Comparison of ENCODE assay signal across 11 mouse cellular contexts in the genomic region with DNA sequence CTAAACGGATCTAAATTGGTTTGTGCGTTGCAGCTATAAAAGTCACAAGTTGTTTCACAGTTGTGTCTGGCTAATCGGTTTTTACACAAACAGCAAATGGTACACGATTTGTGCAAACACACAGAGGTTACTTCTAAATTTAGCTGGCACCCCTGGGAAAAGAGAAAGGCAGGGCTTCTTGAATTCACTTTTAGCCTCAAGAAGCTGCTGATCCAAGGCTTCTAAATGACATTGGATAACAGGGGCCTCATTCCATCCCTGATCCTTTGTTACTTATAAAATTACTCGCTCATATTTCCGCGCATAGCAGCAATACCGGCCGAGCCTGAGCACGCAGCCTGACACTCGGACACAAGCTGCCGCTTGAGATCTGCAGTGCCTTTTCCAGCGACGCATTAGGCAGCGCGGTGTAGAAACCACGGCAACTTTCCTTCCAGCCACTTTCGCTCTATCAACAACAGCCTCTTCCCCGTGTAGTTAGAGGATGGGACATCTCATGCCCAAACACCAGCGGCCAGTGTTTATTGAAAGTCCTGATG. TPM values are rescaled to one million over a fixed set of nuclear protein-coding genes. Genes with fewer than 3 reads are reported as not detected.
DNase-seq lines count a peak whose midpoint lies in the region; ATAC-seq and TF ChIP-seq lines count a peak whose summit lies in the region.
"Had no signal": no experiment of that assay in that cellular context is flagged by ENCODE, and none has a peak within 500 bp of the region (broad histone marks: within the 10 kb centered on the region; RNA-seq: fewer than 3 reads in every experiment).

No protein-coding gene starts in this region.

- no peaks in the 10 kb centered on the region for H3K9me3 ChIP-seq in hindbrain, postnatal 0 days (ENCODE audit: low read length)
- H3K9me3 ChIP-seq in midbrain, embryonic 14.5 days (ENCODE audit: control insufficient read depth, low read length) = no peaks in the 10 kb centered on the region

- H3K27me3 ChIP-seq in cerebellum, adult 2 months (ENCODE audit: control insufficient read depth, insufficient read depth, low read length) = peaks cover 33% of the 10 kb centered on the region; the same call in 1 of the 2 replicates
- peaks cover 72% of the 10 kb centered on the region for H3K27me3 ChIP-seq in hindbrain, postnatal 0 days (ENCODE audit: insufficient read depth, low read length)
- H3K27me3 ChIP-seq in midbrain, embryonic 14.5 days (ENCODE audit: control insufficient read depth, insufficient read depth, low read length) = peaks cover 82% of the 10 kb centered on the region

- no peak for ATAC-seq in hindbrain, postnatal 0 days
- ATAC-seq in midbrain, embryonic 14.5 days (ENCODE audit: low FRiP score, low TSS enrichment) = no peak

- DNase-seq in cerebellum, adult 2 months = peak; percentile 19 to 48
- no peak for DNase-seq in cerebellum, adult 9-11 months
- peak; percentile 22 to 33 for DNase-seq in lung, postnatal 4 days
- no peak for DNase-seq in lung, postnatal 10 days
- no peak for DNase-seq in hindbrain, postnatal 0 days (ENCODE audit: low spot score)
- DNase-seq in yolk sac, embryonic 10.5 days (ENCODE audit: low spot score) = peak; percentile 37
- no peak for DNase-seq in layer of hippocampus, adult 11-12 months (ENCODE audit: low spot score)
- no peak for DNase-seq in midbrain, embryonic 14.5 days
- DNase-seq: gastrocnemius, postnatal 25 days had no signal

- no peaks in the 10 kb centered on the region for H3K36me3 ChIP-seq in hindbrain, postnatal 0 days (ENCODE audit: insufficient read depth, low read length)
- no peaks in the 10 kb centered on the region for H3K36me3 ChIP-seq in midbrain, embryonic 14.5 days (ENCODE audit: control insufficient read depth, insufficient read depth, low read length)

- no peaks in the 10 kb centered on the region for H3K4me1 ChIP-seq in cerebellum, adult 2 months (ENCODE audit: control insufficient read depth, insufficient read depth, low read length)
- H3K4me1 ChIP-seq in hindbrain, postnatal 0 days (ENCODE audit: insufficient read depth, low read length) = no peaks in the 10 kb centered on the region
- peaks cover 8% of the 10 kb centered on the region; the same call in 1 of the 2 replicates for H3K4me1 ChIP-seq in midbrain, embryonic 14.5 days (ENCODE audit: control insufficient read depth, insufficient read depth, low read length)

- no peak overlapping the region for H3K27ac ChIP-seq in cerebellum, adult 2 months (ENCODE audit: insufficient read depth, low read length)
- H3K27ac ChIP-seq in hindbrain, postnatal 0 days = no peak overlapping the region
- H3K27ac ChIP-seq in midbrain, embryonic 14.5 days (replicated peaks; ENCODE audit: low read depth, low read length) = no peak overlapping the region
- H3K27ac ChIP-seq: macrophage had no signal

- TF ChIP-seq CTCF in cerebellum, adult 2 months (IDR thresholded peaks at IDR 0.05; ENCODE audit: borderline replicate concordance, insufficient read depth, low read depth, low read length) = no peak
- no peak for TF ChIP-seq CTCF in hindbrain, postnatal 0 days (IDR thresholded peaks at IDR 0.05; ENCODE audit: low read depth)

- H3K4me3 ChIP-seq in cerebellum, adult 2 months (replicated peaks; ENCODE audit: insufficient read depth, low read depth, low read length) = no peak overlapping the region
- H3K4me3 ChIP-seq in hindbrain, postnatal 0 days (ENCODE audit: low read length) = peak overlapping the region; percentile 10; the same call in 1 of the 2 replicates
- no peak overlapping the region for H3K4me3 ChIP-seq in midbrain, embryonic 14.5 days (replicated peaks; ENCODE audit: low read depth, low read length)

- WGBS in cerebellum, adult 2 months = 2% methylated on average over 20 of the region's 20 CpGs
- 1% methylated on average over 20 of the region's 20 CpGs for WGBS in hindbrain, postnatal 0 days
- under 1% methylated on average over 20 of the region's 20 CpGs for whole genome bisulfite sequencing in midbrain, embryonic 14.5 days

- H3K9ac ChIP-seq in hindbrain, postnatal 0 days (replicated peaks; ENCODE audit: low read length) = no peak overlapping the region
- H3K9ac ChIP-seq in midbrain, embryonic 14.5 days (replicated peaks; ENCODE audit: low read length) = no peak overlapping the region

- TF ChIP-seq POLR2A in cerebellum, adult 2 months (IDR thresholded peaks at IDR 0.05; ENCODE audit: borderline replicate concordance, insufficient read depth, low read length) = no peak

- no peak overlapping the region for H3K4me2 ChIP-seq in hindbrain, postnatal 0 days (ENCODE audit: low read depth, low read length)
- no peak overlapping the region for H3K4me2 ChIP-seq in midbrain, embryonic 14.5 days (ENCODE audit: low read length)

RNA-seq across cellular contexts. Expression of gene Foxd3, which starts 4.0 kb away (rescaled TPM):
- 0.18 and 0.30 TPM in 2 replicates for polyA plus RNA-seq in cerebellum, adult 2 months (2012; rRNA removed)
- 5.3 and 8.1 TPM in 2 replicates for total RNA-seq in hindbrain, postnatal 0 days (2014; rRNA removed)
- 0.92 and 1.1 TPM in 2 replicates for polyA plus RNA-seq in hindbrain, postnatal 0 days (2015; fragmentation: Nextera tagmentation; extraction: Ambion mirVana)
- 0.14 and 0.15 TPM in 2 replicates for polyA plus RNA-seq in midbrain, embryonic 14.5 days (2014; fragmentation: Nextera tagmentation; extraction: Ambion mirVana)
- polyA plus RNA-seq: C2C12, macrophage had no signal

RNA-seq across cellular contexts. Expression of gene Alg6, which starts 55.3 kb away (rescaled TPM):
- polyA plus RNA-seq in cerebellum, adult 2 months (2012; rRNA removed) = 15.1 and 15.3 TPM in 2 replicates
- 20.7 and 41.8 TPM in 2 replicates for total RNA-seq in hindbrain, postnatal 0 days (2014; rRNA removed)
- polyA plus RNA-seq in hindbrain, postnatal 0 days (2015; fragmentation: Nextera tagmentation; extraction: Ambion mirVana) = 14.8 and 14.9 TPM in 2 replicates
- 11.1 and 11.6 TPM in 2 replicates for polyA plus RNA-seq in midbrain, embryonic 14.5 days (2014; fragmentation: Nextera tagmentation; extraction: Ambion mirVana)

Comparison
In these comparisons a context has a peak if more than half of its experiments do, and no peak if none do; other contexts are left out.
1. DNase-seq: peak in cerebellum, adult 2 months (2 of 2), lung, postnatal 4 days (2 of 2) and yolk sac, embryonic 10.5 days (single experiment); none in cerebellum, adult 9-11 months (single experiment), lung, postnatal 10 days (single experiment), hindbrain, postnatal 0 days (single experiment), layer of hippocampus, adult 11-12 months (single experiment) and midbrain, embryonic 14.5 days (single experiment).